Mouse (Mus musculus): ENCODE measurements at regions not wholly inside any gene's neighbourhood (a gene's known extent, or its start where the extent isn't known, plus 50 kb on each side); places are given as distances from the start of the nearest gene placed in this dataset.

- no peak overlapping the region for H3K9ac ChIP-seq
- H3K4me1 ChIP-seq, result no peaks in the 10 kb centered on the region
- 80% methylated on average over 8 of the region's 8 CpGs for WGBS
- no peak overlapping the region for H3K4me3 ChIP-seq
- H3K27me3 ChIP-seq, result no peaks in the 10 kb centered on the region
- ATAC-seq (ENCODE audit: low FRiP score), result no peak
- H3K4me2 ChIP-seq (replicated peaks), result no peak overlapping the region
- H3K27ac ChIP-seq, result no peak overlapping the region
- no peaks in the 10 kb centered on the region for H3K9me3 ChIP-seq (replicated peaks)
- H3K36me3 ChIP-seq, result no peaks in the 10 kb centered on the region
Measured at GRCm38 (mm10) chr7:130089896-130090610, 430.1 kb downstream of the Ate1 start.

- ATAC-seq (ENCODE audit: low FRiP score), result no peak
- 26% methylated on average over 3 of the region's 3 CpGs for WGBS
Measured at GRCm38 (mm10) chr7:130091942-130092341, 428.2 kb downstream of the Ate1 start.

GRCm38 (mm10) chr7:130095141-130095540 lies 425.0 kb downstream of the Ate1 start:
- Histone ChIP-seq H3K27ac (no peak overlapping the region), H3K4me2 (replicated peaks) (no peak overlapping the region), H3K27me3 (no peaks in the 10 kb centered on the region), H3K36me3 (no peaks in the 10 kb centered on the region), H3K9ac (no peak overlapping the region), H3K4me1 (no peaks in the 10 kb centered on the region), H3K4me3 (no peak overlapping the region), H3K9me3 (replicated peaks) (no peaks in the 10 kb centered on the region)
- 84% methylated on average over 4 of the region's 4 CpGs for WGBS
- ATAC-seq (ENCODE audit: low FRiP score), result no peak

More at GRCm38 (mm10) chr7:130091942-130092341, 428.2 kb downstream of the Ate1 start:
- no peak overlapping the region for H3K9ac ChIP-seq
- H3K4me2 ChIP-seq (replicated peaks), result no peak overlapping the region
- H3K4me3 ChIP-seq, result no peak overlapping the region
- no peaks in the 10 kb centered on the region for H3K4me1 ChIP-seq
- no peaks in the 10 kb centered on the region for H3K9me3 ChIP-seq (replicated peaks)
- H3K27me3 ChIP-seq, result no peaks in the 10 kb centered on the region
- no peak overlapping the region for H3K27ac ChIP-seq
- no peaks in the 10 kb centered on the region for H3K36me3 ChIP-seq

GRCm38 (mm10) chr7:130098606-130099005 lies 421.6 kb downstream of the Ate1 start:
- no peak for ATAC-seq (ENCODE audit: low FRiP score)
- Histone ChIP-seq H3K9me3 (replicated peaks) (no peaks in the 10 kb centered on the region), H3K4me2 (replicated peaks) (no peak overlapping the region), H3K9ac (no peak overlapping the region), H3K4me1 (no peaks in the 10 kb centered on the region), H3K4me3 (no peak overlapping the region), H3K36me3 (no peaks in the 10 kb centered on the region), H3K27ac (no peak overlapping the region), H3K27me3 (no peaks in the 10 kb centered on the region)
- WGBS, result 74% methylated on average over 10 of the region's 10 CpGs

DNA sequence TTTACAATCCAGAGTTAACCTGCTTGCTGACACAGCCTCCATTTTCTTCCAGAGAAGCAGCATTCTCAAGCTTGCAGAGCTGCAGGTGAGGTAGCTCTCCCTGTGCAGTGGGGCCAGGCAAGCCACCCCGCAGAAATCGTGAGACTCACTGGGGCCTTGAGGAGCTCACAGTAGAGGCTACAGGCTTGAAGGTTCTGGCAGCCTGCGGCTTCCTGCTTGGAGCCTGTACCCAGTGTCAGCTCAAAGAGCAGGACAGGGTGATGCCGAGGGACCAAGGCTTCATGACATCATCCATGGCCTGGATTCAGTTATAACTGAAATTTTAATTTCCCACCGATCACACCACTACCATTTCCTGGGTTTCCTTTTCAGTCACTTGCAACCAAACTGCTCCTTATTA lies 417.5 kb downstream of the Ate1 start:
- no peaks in the 10 kb centered on the region for H3K36me3 ChIP-seq
- no peak overlapping the region for H3K27ac ChIP-seq
- no peak overlapping the region for H3K4me3 ChIP-seq
- WGBS, result 85% methylated on average over 5 of the region's 5 CpGs
- no peak overlapping the region for H3K4me2 ChIP-seq (replicated peaks)
- no peaks in the 10 kb centered on the region for H3K9me3 ChIP-seq (replicated peaks)
- no peak overlapping the region for H3K9ac ChIP-seq
- no peaks in the 10 kb centered on the region; the same call in 1 of the 2 replicates for H3K27me3 ChIP-seq
- 0 out of 2 replicates have a peak, but pooled peaks cover 5% of the 10 kb centered on the region for H3K4me1 ChIP-seq
- no peak for ATAC-seq (ENCODE audit: low FRiP score)

DNA sequence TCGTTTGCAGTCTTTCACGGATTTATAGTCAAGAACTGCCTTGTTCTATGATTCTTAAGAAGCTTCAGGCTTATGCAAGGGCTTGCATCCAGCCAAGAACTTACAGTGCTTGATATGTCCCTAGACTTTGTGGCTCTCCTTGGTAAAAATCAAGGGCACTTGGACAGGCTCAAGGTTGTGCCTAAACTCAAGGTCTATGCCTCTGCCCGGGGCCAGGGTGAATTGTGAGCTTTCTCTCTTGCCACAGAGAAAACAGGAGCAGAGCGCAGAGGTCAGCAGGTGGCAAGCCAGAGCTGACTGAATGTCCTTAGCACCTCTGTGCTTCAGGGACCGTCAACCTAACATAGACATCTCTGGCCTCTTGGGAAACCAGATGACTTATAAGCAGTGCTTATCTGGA lies 413.2 kb downstream of the Ate1 start:
- H3K9me3 ChIP-seq (replicated peaks), result no peaks in the 10 kb centered on the region
- no peak overlapping the region for H3K4me3 ChIP-seq
- H3K9ac ChIP-seq, result no peak overlapping the region
- WGBS, result 75% methylated on average over 5 of the region's 5 CpGs
- ATAC-seq (ENCODE audit: low FRiP score), result no peak
- H3K27me3 ChIP-seq, result no peaks in the 10 kb centered on the region; the same call in 1 of the 2 replicates
- H3K4me2 ChIP-seq (replicated peaks), result no peak overlapping the region
- no peak overlapping the region for H3K27ac ChIP-seq
- H3K36me3 ChIP-seq, result no peaks in the 10 kb centered on the region
- 0 out of 2 replicates have a peak, but pooled peaks cover 5% of the 10 kb centered on the region for H3K4me1 ChIP-seq

DNA sequence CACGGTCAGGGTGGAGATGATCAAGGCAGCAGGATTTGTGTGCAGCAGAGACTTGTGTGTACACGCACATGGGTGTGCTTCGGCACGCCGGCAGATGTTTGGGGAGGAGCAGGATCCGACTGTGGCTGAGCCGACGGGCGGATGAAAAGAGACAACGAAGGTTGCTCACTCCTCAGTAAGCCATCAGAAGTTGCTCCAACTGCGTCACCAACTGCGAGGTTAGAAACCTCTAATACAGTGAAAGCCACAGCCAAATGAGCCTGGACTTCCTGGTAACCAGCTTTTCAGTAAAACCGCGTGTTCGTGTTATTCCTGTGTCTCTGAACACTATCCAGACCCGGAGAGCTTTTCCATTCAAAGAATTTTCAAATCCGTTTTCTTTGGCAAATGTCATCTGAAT lies 411.8 kb downstream of the Ate1 start:
- H3K27ac ChIP-seq, result no peak overlapping the region
- H3K27me3 ChIP-seq, result no peaks in the 10 kb centered on the region; the same call in 1 of the 2 replicates
- 0 out of 2 replicates have a peak, but pooled peaks cover 5% of the 10 kb centered on the region for H3K4me1 ChIP-seq
- no peaks in the 10 kb centered on the region for H3K36me3 ChIP-seq
- H3K9me3 ChIP-seq (replicated peaks), result no peaks in the 10 kb centered on the region
- no peak for ATAC-seq (ENCODE audit: low FRiP score)
- 87% methylated on average over 17 of the region's 17 CpGs for WGBS
- H3K4me3 ChIP-seq, result no peak overlapping the region
- H3K9ac ChIP-seq, result no peak overlapping the region
- H3K4me2 ChIP-seq (replicated peaks), result no peak overlapping the region
